ENCODE assay signal across 24 mouse cellular contexts in genomic region chr1:189919756-189920155, GRCm38 (mm10). TPM values are rescaled to one million over a fixed set of nuclear protein-coding genes. Genes with fewer than 3 reads are reported as not detected.
A peak's percentile ranks its signal among the peaks of the same experiment; 100 is the strongest.
DNase-seq lines count a peak whose midpoint lies in the region; ATAC-seq and TF ChIP-seq lines count a peak whose summit lies in the region.
"Had no signal": no experiment of that assay in that cellular context is flagged by ENCODE, and none has a peak within 500 bp of the region (broad histone marks: within the 10 kb centered on the region; RNA-seq: fewer than 3 reads in every experiment).

No protein-coding gene starts in this region.

- no peak overlapping the region for H3K27ac ChIP-seq in forebrain, postnatal 0 days (ENCODE audit: low read depth, low read length)
- H3K27ac ChIP-seq in forebrain, embryonic 16.5 days (ENCODE audit: low read length), result no peak overlapping the region
- H3K27ac ChIP-seq in heart, embryonic 14.5 days (replicated peaks in 1 of 2; ENCODE audit: control insufficient read depth in 1 of 2, insufficient read depth in 1 of 2, low read depth in 2 of 2, low read length in 2 of 2), result no peak overlapping the region
- no peak overlapping the region for H3K27ac ChIP-seq in heart, embryonic 10.5 days
- H3K27ac ChIP-seq: embryonic facial prominence, embryonic 15.5 days; hindbrain, embryonic 13.5 days; limb, embryonic 15.5 days; liver, embryonic 14.5 days; lung, embryonic 15.5 days; midbrain, embryonic 15.5 days; neural tube, embryonic 12.5 days had no signal

- no peak overlapping the region for H3K4me3 ChIP-seq in forebrain, postnatal 0 days (ENCODE audit: low read depth, low read length)
- H3K4me3 ChIP-seq in forebrain, embryonic 16.5 days (replicated peaks; ENCODE audit: low read length), result no peak overlapping the region
- H3K4me3 ChIP-seq in heart, embryonic 14.5 days (ENCODE audit: control insufficient read depth in 1 of 2, insufficient read depth in 1 of 2, low read depth in 1 of 2, low read length in 2 of 2), result no peak overlapping the region
- H3K4me3 ChIP-seq in heart, embryonic 10.5 days, result no peak overlapping the region
- H3K4me3 ChIP-seq: embryonic facial prominence, embryonic 15.5 days; hindbrain, embryonic 13.5 days; limb, embryonic 15.5 days; midbrain, embryonic 15.5 days; neural tube, embryonic 12.5 days had no signal

- H3K4me1 ChIP-seq in forebrain, postnatal 0 days (ENCODE audit: insufficient read depth), result peaks cover 10% of the 10 kb centered on the region; the same call in 1 of the 2 replicates
- peaks cover 21% of the 10 kb centered on the region for H3K4me1 ChIP-seq in forebrain, embryonic 16.5 days (replicated peaks; ENCODE audit: control insufficient read depth, insufficient read depth, low read length)
- H3K4me1 ChIP-seq in heart, embryonic 14.5 days (ENCODE audit: control insufficient read depth in 2 of 2, insufficient read depth in 2 of 2, low read length in 2 of 2), result peaks cover 26 to 76% of the 10 kb centered on the region in 2 experiments
- peaks cover 85% of the 10 kb centered on the region for H3K4me1 ChIP-seq in heart, embryonic 10.5 days

- no peaks in the 10 kb centered on the region for H3K9me3 ChIP-seq in forebrain, postnatal 0 days (ENCODE audit: low read length)
- no peaks in the 10 kb centered on the region for H3K9me3 ChIP-seq in forebrain, embryonic 16.5 days (ENCODE audit: control insufficient read depth, low read length)
- no peaks in the 10 kb centered on the region for H3K9me3 ChIP-seq in heart, embryonic 14.5 days (ENCODE audit: control insufficient read depth, low read length)
- no peaks in the 10 kb centered on the region for H3K9me3 ChIP-seq in heart, embryonic 10.5 days
- H3K9me3 ChIP-seq: embryonic facial prominence, embryonic 15.5 days; hindbrain, embryonic 13.5 days; kidney, embryonic 15.5 days; limb, embryonic 15.5 days; lung, embryonic 15.5 days; midbrain, embryonic 15.5 days; neural tube, embryonic 12.5 days had no signal

- peak overlapping the region; percentile 95; the same call in 1 of the 2 replicates for H3K4me2 ChIP-seq in forebrain, postnatal 0 days (ENCODE audit: low read depth)
- H3K4me2 ChIP-seq in forebrain, embryonic 16.5 days (ENCODE audit: low read length), result no peak overlapping the region
- peak overlapping the region; percentile 80 for H3K4me2 ChIP-seq in heart, embryonic 14.5 days (ENCODE audit: low read length)
- H3K4me2 ChIP-seq: embryonic facial prominence, embryonic 15.5 days; limb, embryonic 15.5 days had no signal

- intact Hi-C loops in left cerebral cortex, postnatal 14 days (cut with DNase I), result loop anchor here (2.0 kb wide), 1 partner anchor 41 kb away; no protein-coding TSS in a partner anchor
- intact Hi-C loops in left cerebral cortex, postnatal 4 days (cut with DNase I), result loop anchor here (5.0 kb wide), 1 partner anchor 217 kb away; no protein-coding TSS in a partner anchor

- ATAC-seq in forebrain, postnatal 0 days, result no peak
- no peak for ATAC-seq in forebrain, embryonic 16.5 days
- no peak for ATAC-seq in heart, embryonic 14.5 days (ENCODE audit: insufficient number of reproducible peaks, insufficient read depth, low FRiP score, low read depth)
- ATAC-seq: forebrain, embryonic 14.5 days; midbrain, embryonic 15.5 days had no signal

- DNase-seq in forebrain, postnatal 0 days, result no peak
- DNase-seq in heart, embryonic 10.5 days (ENCODE audit: low spot score), result no peak
- DNase-seq in left cerebral cortex, postnatal 14 days (ENCODE audit: low spot score in 2 of 2), result peak; percentile 44 to 62
- no peak for DNase-seq in left cerebral cortex, postnatal 4 days
- peak; percentile 83 for DNase-seq in telencephalon, adult 2 months (ENCODE audit: low read depth, low spot score)
- DNase-seq in c-Kit-positive CD71-positive TER-119-positive erythroid progenitor cells, embryonic 14.5 days (ENCODE audit: low spot score), result no peak
- DNase-seq: adrenal gland, postnatal 10 days; cerebellum, adult 9-10 months; heart, adult 18-20 months; heart, postnatal 14 days; kidney, adult 11 months; kidney, postnatal 36 days; lung, postnatal 4 days had no signal

- H3K36me3 ChIP-seq in forebrain, postnatal 0 days (ENCODE audit: insufficient read depth), result no peaks in the 10 kb centered on the region
- H3K36me3 ChIP-seq in forebrain, embryonic 16.5 days (ENCODE audit: control insufficient read depth, insufficient read depth), result no peaks in the 10 kb centered on the region
- 0 out of 2 replicates have a peak, but pooled peaks cover 3% of the 10 kb centered on the region for H3K36me3 ChIP-seq in heart, embryonic 14.5 days (ENCODE audit: control insufficient read depth, insufficient read depth, low read length)
- H3K36me3 ChIP-seq in heart, embryonic 10.5 days, result no peaks in the 10 kb centered on the region
- H3K36me3 ChIP-seq: embryonic facial prominence, embryonic 15.5 days; hindbrain, embryonic 13.5 days; kidney, embryonic 15.5 days; limb, embryonic 15.5 days; lung, embryonic 15.5 days; midbrain, embryonic 15.5 days; neural tube, embryonic 12.5 days had no signal

- no peaks in the 10 kb centered on the region for H3K27me3 ChIP-seq in forebrain, postnatal 0 days (ENCODE audit: insufficient read depth, low read length)
- no peaks in the 10 kb centered on the region for H3K27me3 ChIP-seq in forebrain, embryonic 16.5 days (replicated peaks; ENCODE audit: control insufficient read depth, insufficient read depth, low read length)
- H3K27me3 ChIP-seq in heart, embryonic 14.5 days (ENCODE audit: control insufficient read depth, insufficient read depth, low read length), result no peaks in the 10 kb centered on the region
- H3K27me3 ChIP-seq in heart, embryonic 10.5 days (ENCODE audit: insufficient read depth, poor library complexity, severe bottlenecking), result no peaks in the 10 kb centered on the region
- H3K27me3 ChIP-seq: embryonic facial prominence, embryonic 15.5 days; kidney, embryonic 15.5 days; limb, embryonic 15.5 days; lung, embryonic 15.5 days; midbrain, embryonic 15.5 days; neural tube, embryonic 12.5 days had no signal

- WGBS in forebrain, postnatal 0 days, result 74% methylated on average over 3 of the region's 3 CpGs
- 81% methylated on average over 3 of the region's 3 CpGs for WGBS in forebrain, embryonic 16.5 days
- 84% methylated on average over 3 of the region's 3 CpGs for WGBS in heart, embryonic 14.5 days
- 89% methylated on average over 3 of the region's 3 CpGs for WGBS in heart, embryonic 10.5 days

- no peak overlapping the region for H3K9ac ChIP-seq in forebrain, postnatal 0 days
- H3K9ac ChIP-seq in forebrain, embryonic 16.5 days (replicated peaks; ENCODE audit: low read depth, low read length), result no peak overlapping the region
- H3K9ac ChIP-seq in heart, embryonic 14.5 days (ENCODE audit: low read length), result peak overlapping the region; percentile 92
- H3K9ac ChIP-seq: embryonic facial prominence, embryonic 15.5 days; kidney, embryonic 15.5 days; limb, embryonic 15.5 days; liver, embryonic 14.5 days; lung, embryonic 15.5 days; midbrain, embryonic 15.5 days; neural tube, embryonic 12.5 days had no signal

- no peak for TF ChIP-seq CTCF in forebrain, postnatal 0 days (IDR thresholded peaks at IDR 0.05; ENCODE audit: low read depth)

RNA-seq across cellular contexts. Expression of gene Smyd2, which starts 2.4 kb away (rescaled TPM):
- total RNA-seq in forebrain, postnatal 0 days (2014; rRNA removed), result 75.9 and 87.2 TPM in 2 replicates
- 109 and 116 TPM in 2 replicates for polyA plus RNA-seq in forebrain, postnatal 0 days (2015; fragmentation: Nextera tagmentation; extraction: Ambion mirVana)
- polyA plus RNA-seq in forebrain, embryonic 16.5 days (2015; fragmentation: Nextera tagmentation; extraction: Ambion mirVana), result 76.8 and 80.7 TPM in 2 replicates
- 227 and 246 TPM in 2 replicates for polyA plus RNA-seq in heart, embryonic 14.5 days (2014; fragmentation: Nextera tagmentation; extraction: Ambion mirVana)
- polyA plus RNA-seq in heart, embryonic 10.5 days (2016; fragmentation: Nextera tagmentation; extraction: Ambion mirVana), result 129 and 183 TPM in 2 replicates
- total RNA-seq in left cerebral cortex, postnatal 14 days (2021), result 100 to 1,000 TPM; 110 to 113 TPM
- 100 to 1,000 TPM; 120 to 128 TPM for total RNA-seq in left cerebral cortex, postnatal 4 days (2021)

Comparison
In these comparisons a context has a peak if more than half of its experiments do, and no peak if none do; other contexts are left out.
1. DNase-seq: peak in left cerebral cortex, postnatal 14 days (2 of 2) and telencephalon, adult 2 months (single experiment); none in forebrain, postnatal 0 days (single experiment), heart, embryonic 10.5 days (single experiment), left cerebral cortex, postnatal 4 days (single experiment) and c-Kit-positive CD71-positive TER-119-positive erythroid progenitor cells, embryonic 14.5 days (single experiment).